Mouse (Mus musculus): ENCODE measurements around the gene Gm20765.
"Not testable (repeated sequence)": the region's sequence is repeated elsewhere in the genome, so short reads cannot be mapped to it uniquely, and the experiment has no call there.

Gm20765 gene

DNA sequence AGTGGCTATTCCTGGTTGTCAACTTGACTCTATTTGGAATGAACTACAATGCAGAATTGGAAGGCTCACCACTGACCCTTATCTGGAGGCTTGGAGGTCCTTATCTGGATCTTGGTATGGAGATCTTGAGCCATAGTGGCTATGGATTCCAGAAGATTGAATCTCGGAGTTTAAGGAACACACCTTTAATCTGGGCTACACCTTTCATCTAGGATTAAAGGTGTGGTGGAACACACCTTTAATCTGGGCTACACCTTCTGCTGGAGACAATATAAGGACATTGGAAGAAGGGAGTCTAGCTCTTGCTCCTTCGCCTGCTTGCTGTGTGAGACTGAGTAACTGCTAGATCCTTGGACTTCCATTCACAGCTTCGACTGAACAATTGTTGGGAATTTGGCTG, at the start of gene Gm20765:
Gene Gm20765 (plus strand): TSS at position 301 of the 400 bp plus-strand sequence.
- DNase-seq (ENCODE audit: extremely low read depth, insufficient read length, low spot score), result not testable (repeated sequence)

- DNase-seq (ENCODE audit: extremely low read depth, insufficient read length, low spot score), result not testable (repeated sequence)
These were observed 42.6 kb upstream of the Gm20765 start, which contains the start of gene Gm21293 for GRCm38 (mm10) chr10:104142687-104143086. Gene Gm21293 (plus strand): TSS chr10:104142987.

DNA sequence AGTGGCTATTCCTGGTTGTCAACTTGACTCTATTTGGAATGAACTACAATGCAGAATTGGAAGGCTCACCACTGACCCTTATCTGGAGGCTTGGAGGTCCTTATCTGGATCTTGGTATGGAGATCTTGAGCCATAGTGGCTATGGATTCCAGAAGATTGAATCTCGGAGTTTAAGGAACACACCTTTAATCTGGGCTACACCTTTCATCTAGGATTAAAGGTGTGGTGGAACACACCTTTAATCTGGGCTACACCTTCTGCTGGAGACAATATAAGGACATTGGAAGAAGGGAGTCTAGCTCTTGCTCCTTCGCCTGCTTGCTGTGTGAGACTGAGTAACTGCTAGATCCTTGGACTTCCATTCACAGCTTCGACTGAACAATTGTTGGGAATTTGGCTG, 34.1 kb upstream of the Gm20765 start, which contains the start of gene Gm6763:
Gene Gm6763 (plus strand): TSS at position 301 of the 400 bp plus-strand sequence.
- not testable (repeated sequence) for DNase-seq (ENCODE audit: extremely low read depth, insufficient read length, low spot score)

DNA sequence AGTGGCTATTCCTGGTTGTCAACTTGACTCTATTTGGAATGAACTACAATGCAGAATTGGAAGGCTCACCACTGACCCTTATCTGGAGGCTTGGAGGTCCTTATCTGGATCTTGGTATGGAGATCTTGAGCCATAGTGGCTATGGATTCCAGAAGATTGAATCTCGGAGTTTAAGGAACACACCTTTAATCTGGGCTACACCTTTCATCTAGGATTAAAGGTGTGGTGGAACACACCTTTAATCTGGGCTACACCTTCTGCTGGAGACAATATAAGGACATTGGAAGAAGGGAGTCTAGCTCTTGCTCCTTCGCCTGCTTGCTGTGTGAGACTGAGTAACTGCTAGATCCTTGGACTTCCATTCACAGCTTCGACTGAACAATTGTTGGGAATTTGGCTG, 25.6 kb upstream of the Gm20765 start, which contains the start of gene Gm8764:
Gene Gm8764 (plus strand): TSS at position 301 of the 400 bp plus-strand sequence.
- not testable (repeated sequence) for DNase-seq (ENCODE audit: extremely low read depth, insufficient read length, low spot score)

- not testable (repeated sequence) for DNase-seq (ENCODE audit: extremely low read depth, insufficient read length, low spot score)
These were observed 17.1 kb upstream of the Gm20765 start, which contains the start of gene Gm21304 for GRCm38 (mm10) chr10:104168215-104168614. Gene Gm21304 (plus strand): TSS chr10:104168515.

DNA sequence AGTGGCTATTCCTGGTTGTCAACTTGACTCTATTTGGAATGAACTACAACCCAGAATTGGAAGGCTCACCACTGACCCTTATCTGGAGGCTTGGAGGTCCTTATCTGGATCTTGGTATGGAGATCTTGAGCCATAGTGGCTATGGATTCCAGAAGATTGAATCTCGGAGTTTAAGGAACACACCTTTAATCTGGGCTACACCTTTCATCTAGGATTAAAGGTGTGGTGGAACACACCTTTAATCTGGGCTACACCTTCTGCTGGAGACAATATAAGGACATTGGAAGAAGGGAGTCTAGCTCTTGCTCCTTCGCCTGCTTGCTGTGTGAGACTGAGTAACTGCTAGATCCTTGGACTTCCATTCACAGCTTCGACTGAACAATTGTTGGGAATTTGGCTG, 8.6 kb upstream of the Gm20765 start, which contains the start of gene Gm21312:
Gene Gm21312 (plus strand): TSS at position 301 of the 400 bp plus-strand sequence.
- not testable (repeated sequence) for DNase-seq (ENCODE audit: extremely low read depth, insufficient read length, low spot score)

DNA sequence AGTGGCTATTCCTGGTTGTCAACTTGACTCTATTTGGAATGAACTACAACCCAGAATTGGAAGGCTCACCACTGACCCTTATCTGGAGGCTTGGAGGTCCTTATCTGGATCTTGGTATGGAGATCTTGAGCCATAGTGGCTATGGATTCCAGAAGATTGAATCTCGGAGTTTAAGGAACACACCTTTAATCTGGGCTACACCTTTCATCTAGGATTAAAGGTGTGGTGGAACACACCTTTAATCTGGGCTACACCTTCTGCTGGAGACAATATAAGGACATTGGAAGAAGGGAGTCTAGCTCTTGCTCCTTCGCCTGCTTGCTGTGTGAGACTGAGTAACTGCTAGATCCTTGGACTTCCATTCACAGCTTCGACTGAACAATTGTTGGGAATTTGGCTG, 8.4 kb downstream of the Gm20765 start, which contains the start of gene Gm4340:
Gene Gm4340 (plus strand): TSS at position 301 of the 400 bp plus-strand sequence.
- not testable (repeated sequence) for DNase-seq (ENCODE audit: extremely low read depth, insufficient read length, low spot score)

DNA sequence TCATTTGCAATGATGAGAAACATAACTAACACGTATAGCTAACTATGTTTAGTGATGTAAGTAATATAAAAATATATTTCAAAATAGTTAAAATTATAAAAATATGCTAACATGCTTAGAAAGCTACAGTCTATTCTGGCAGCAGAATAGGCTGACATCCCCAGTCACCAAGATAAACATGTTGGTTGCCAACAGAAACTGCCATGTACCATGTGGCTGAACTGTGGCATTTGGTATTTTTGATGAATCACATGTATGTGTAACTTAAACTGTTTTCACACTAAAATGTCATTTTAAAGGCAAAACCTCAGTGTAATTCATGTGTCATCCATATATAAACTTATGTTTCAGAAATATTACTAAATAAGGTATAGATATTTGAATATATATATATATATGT, 24.3 kb downstream of the Gm20765 start:
- DNase-seq (ENCODE audit: extremely low read depth, insufficient read length, low spot score), result no peak

GRCm38 (mm10) chr10:104210268-104210990, 25.1 kb downstream of the Gm20765 start:
- DNase-seq (ENCODE audit: extremely low read depth, insufficient read length, low spot score), result no peak

- no peak for DNase-seq (ENCODE audit: extremely low read depth, insufficient read length, low spot score)
These were observed 29.2 kb downstream of the Gm20765 start for GRCm38 (mm10) chr10:104214527-104214926.

DNA sequence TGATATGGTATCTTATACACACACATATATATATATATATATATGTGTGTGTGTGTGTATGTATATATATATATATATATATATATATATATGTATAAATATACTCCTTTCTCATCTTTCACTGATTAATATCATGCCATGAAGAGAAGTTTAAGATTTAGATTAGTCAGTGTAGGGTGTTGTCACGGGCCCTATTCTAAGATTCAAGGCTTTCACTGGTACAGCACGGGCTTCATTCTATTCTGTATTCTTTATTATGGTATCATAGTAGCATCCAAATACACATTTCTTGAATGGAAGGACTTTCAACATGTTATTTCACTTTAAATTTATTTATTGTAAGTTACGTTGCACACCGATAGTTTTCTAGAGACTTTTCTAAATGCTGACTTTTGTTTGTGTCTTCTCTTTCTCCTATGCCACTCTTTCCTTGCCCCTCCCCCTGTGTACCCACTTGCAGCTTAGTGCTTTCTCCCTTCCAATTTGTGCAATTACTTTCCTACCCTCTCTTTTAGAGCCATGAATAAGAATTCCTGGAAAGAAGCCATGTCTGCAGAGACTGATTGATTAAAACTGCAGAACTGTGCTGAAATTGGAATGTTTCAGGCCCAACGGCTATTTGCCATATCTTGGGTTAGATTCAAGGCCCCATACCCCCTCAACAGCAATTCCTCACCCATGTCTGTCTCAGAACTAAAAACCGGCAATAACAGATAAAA, 35.1 kb downstream of the Gm20765 start:
- no peak for DNase-seq (ENCODE audit: extremely low read depth, insufficient read length, low spot score)
